Comparison of ENCODE assay signal across 8 mouse cellular contexts in the genomic region with DNA sequence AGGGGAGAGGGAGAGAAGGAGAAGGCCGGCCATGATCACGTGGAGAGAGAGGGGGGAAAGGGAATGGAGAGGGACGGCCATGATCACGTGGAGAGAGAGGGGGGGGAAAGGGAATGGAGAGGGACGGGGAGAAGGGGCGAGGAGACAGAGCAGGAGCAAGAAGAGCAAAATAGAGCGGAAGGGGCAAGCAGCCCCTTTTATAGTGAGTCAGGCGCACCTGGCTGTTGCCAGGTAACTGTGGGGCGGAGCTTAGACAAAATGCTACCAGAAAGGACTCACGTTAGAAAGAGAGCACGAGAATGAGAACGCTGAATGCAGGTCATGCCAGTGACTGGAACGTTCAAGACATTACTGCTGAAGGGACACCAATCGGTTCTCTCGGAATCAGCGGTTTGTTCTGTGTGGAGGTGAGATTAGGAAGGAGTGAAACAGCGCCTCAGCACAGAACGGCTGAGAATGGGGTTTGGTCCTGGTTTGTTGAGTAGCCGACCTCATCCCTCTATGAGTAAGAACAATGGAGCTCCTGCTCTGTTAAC. TPM values are rescaled to one million over a fixed set of nuclear protein-coding genes. Genes with fewer than 3 reads are reported as not detected.
A peak's percentile ranks its signal among the peaks of the same experiment; 100 is the strongest.
DNase-seq lines count a peak whose midpoint lies in the region; ATAC-seq and TF ChIP-seq lines count a peak whose summit lies in the region.

No protein-coding gene starts in this region.

- no peak for ATAC-seq in heart, embryonic 16.5 days (replicated peaks; ENCODE audit: extremely low read depth, insufficient read depth, low FRiP score)
- peak; percentile 69 for ATAC-seq in hindbrain, embryonic 16.5 days
- peak; percentile 56 for ATAC-seq in midbrain, postnatal 0 days (ENCODE audit: low FRiP score)

- H3K27me3 ChIP-seq in heart, embryonic 16.5 days (ENCODE audit: control insufficient read depth, insufficient read depth, low read length): no peaks in the 10 kb centered on the region
- H3K27me3 ChIP-seq in hindbrain, embryonic 16.5 days (replicated peaks; ENCODE audit: control insufficient read depth, insufficient read depth, low read length): no peaks in the 10 kb centered on the region
- no peaks in the 10 kb centered on the region for H3K27me3 ChIP-seq in midbrain, postnatal 0 days (ENCODE audit: insufficient read depth, low read length)

- DNase-seq in heart, postnatal 25 days (ENCODE audit: low spot score): no peak
- DNase-seq in embryo, embryonic 10.5 days (ENCODE audit: low spot score): peak; percentile 59
- DNase-seq in midbrain, postnatal 0 days (ENCODE audit: low spot score): peak; percentile 34
- no peak for DNase-seq in ovary, postnatal 36 days (ENCODE audit: low spot score)
- no peak for DNase-seq in gastrocnemius, postnatal 25 days
- DNase-seq in c-Kit-positive CD71-positive TER-119-positive erythroid progenitor cells, embryonic 14.5 days (ENCODE audit: low spot score): no peak

- H3K27ac ChIP-seq in heart, embryonic 16.5 days (ENCODE audit: low read length): no peak overlapping the region
- H3K27ac ChIP-seq in hindbrain, embryonic 16.5 days (ENCODE audit: low read depth, low read length): peak overlapping the region; percentile 44
- peak overlapping the region; percentile 62; the same call in 1 of the 2 replicates for H3K27ac ChIP-seq in midbrain, postnatal 0 days (ENCODE audit: low read depth, low read length)

- no peak for TF ChIP-seq CTCF in midbrain, postnatal 0 days (IDR thresholded peaks at IDR 0.05)

- no peak overlapping the region for H3K9ac ChIP-seq in heart, embryonic 16.5 days (ENCODE audit: low read length)
- peak overlapping the region; percentile 38; the same call in 1 of the 2 replicates for H3K9ac ChIP-seq in hindbrain, embryonic 16.5 days (ENCODE audit: low read depth, low read length)
- peak overlapping the region; percentile 39; the same call in 1 of the 2 replicates for H3K9ac ChIP-seq in midbrain, postnatal 0 days (replicated peaks; ENCODE audit: low read length, poor library complexity, severe bottlenecking)

- peak overlapping the region; percentile 60 for H3K4me2 ChIP-seq in heart, embryonic 16.5 days (ENCODE audit: low read depth, low read length)
- H3K4me2 ChIP-seq in hindbrain, embryonic 16.5 days (ENCODE audit: low read length): peak overlapping the region; percentile 56
- H3K4me2 ChIP-seq in midbrain, postnatal 0 days (ENCODE audit: low read depth, low read length, poor library complexity, severe bottlenecking): peak overlapping the region; percentile 37

- 14% methylated on average over 19 of the region's 19 CpGs for WGBS in heart, embryonic 16.5 days
- WGBS in hindbrain, embryonic 16.5 days: 16% methylated on average over 19 of the region's 19 CpGs
- 14% methylated on average over 19 of the region's 19 CpGs for WGBS in midbrain, postnatal 0 days

- peaks cover 3% of the 10 kb centered on the region; the same call in 1 of the 2 replicates for H3K4me1 ChIP-seq in heart, embryonic 16.5 days (ENCODE audit: control insufficient read depth, insufficient read depth, low read length)
- H3K4me1 ChIP-seq in hindbrain, embryonic 16.5 days (ENCODE audit: control insufficient read depth, insufficient read depth, low read depth, low read length): no peaks in the 10 kb centered on the region
- no peaks in the 10 kb centered on the region for H3K4me1 ChIP-seq in midbrain, postnatal 0 days (ENCODE audit: insufficient read depth, low read length)

- H3K9me3 ChIP-seq in heart, embryonic 16.5 days (replicated peaks; ENCODE audit: control insufficient read depth, low read length): no peaks in the 10 kb centered on the region
- H3K9me3 ChIP-seq in hindbrain, embryonic 16.5 days (ENCODE audit: control insufficient read depth, low read length): no peaks in the 10 kb centered on the region
- no peaks in the 10 kb centered on the region for H3K9me3 ChIP-seq in midbrain, postnatal 0 days (ENCODE audit: low read length)

- H3K36me3 ChIP-seq in heart, embryonic 16.5 days (ENCODE audit: control insufficient read depth, insufficient read depth): no peaks in the 10 kb centered on the region
- H3K36me3 ChIP-seq in hindbrain, embryonic 16.5 days (ENCODE audit: control insufficient read depth, insufficient read depth, low read length): no peaks in the 10 kb centered on the region
- no peaks in the 10 kb centered on the region for H3K36me3 ChIP-seq in midbrain, postnatal 0 days (ENCODE audit: insufficient read depth, low read length)

- peak overlapping the region; percentile 24 for H3K4me3 ChIP-seq in heart, embryonic 16.5 days (ENCODE audit: low read length)
- peak overlapping the region; percentile 32 for H3K4me3 ChIP-seq in hindbrain, embryonic 16.5 days (ENCODE audit: low read length)
- peak overlapping the region; percentile 16; the same call in 1 of the 2 replicates for H3K4me3 ChIP-seq in midbrain, postnatal 0 days (ENCODE audit: low read depth, low read length)

- intact Hi-C loops in heart, postnatal 25 days (cut with DNase I): no loop called here

RNA-seq across cellular contexts. Expression of gene Scd3, which starts 34.5 kb away (rescaled TPM):
- 0.16 and 0.40 TPM in 2 replicates for polyA plus RNA-seq in heart, embryonic 16.5 days (2015; fragmentation: Nextera tagmentation; extraction: Ambion mirVana)
- total RNA-seq in heart, postnatal 25 days (2021): not detected
- polyA plus RNA-seq in hindbrain, embryonic 16.5 days (2015; fragmentation: Nextera tagmentation; extraction: Ambion mirVana): 4.9 and 6.6 TPM in 2 replicates
- total RNA-seq in midbrain, postnatal 0 days (2014; rRNA removed): 2.7 and 3.9 TPM in 2 replicates
- 5.9 and 6.0 TPM in 2 replicates for polyA plus RNA-seq in midbrain, postnatal 0 days (2015; fragmentation: Nextera tagmentation; extraction: Ambion mirVana)
- not detected for total RNA-seq in gastrocnemius, postnatal 25 days (2021)

RNA-seq across cellular contexts. Expression of gene Pkd2l1, which starts 45.3 kb away (rescaled TPM):
- 0.04 TPM in 1 of 2 replicates, not detected in the other for polyA plus RNA-seq in heart, embryonic 16.5 days (2015; fragmentation: Nextera tagmentation; extraction: Ambion mirVana)
- total RNA-seq in heart, postnatal 25 days (2021): not detected
- polyA plus RNA-seq in hindbrain, embryonic 16.5 days (2015; fragmentation: Nextera tagmentation; extraction: Ambion mirVana): 0.75 and 1.4 TPM in 2 replicates
- total RNA-seq in midbrain, postnatal 0 days (2014; rRNA removed): 0.27 TPM in 1 of 2 replicates, not detected in the other
- polyA plus RNA-seq in midbrain, postnatal 0 days (2015; fragmentation: Nextera tagmentation; extraction: Ambion mirVana): 0.06 and 0.07 TPM in 2 replicates
- not detected for total RNA-seq in gastrocnemius, postnatal 25 days (2021)

RNA-seq across cellular contexts. Expression of gene Scd2, which starts 55.9 kb away (rescaled TPM):
- 134 and 148 TPM in 2 replicates for polyA plus RNA-seq in heart, embryonic 16.5 days (2015; fragmentation: Nextera tagmentation; extraction: Ambion mirVana)
- total RNA-seq in heart, postnatal 25 days (2021): 10 to 100 TPM; 12.5 to 13.1 TPM
- polyA plus RNA-seq in hindbrain, embryonic 16.5 days (2015; fragmentation: Nextera tagmentation; extraction: Ambion mirVana): 290 and 322 TPM in 2 replicates
- total RNA-seq in midbrain, postnatal 0 days (2014; rRNA removed): 905 and 948 TPM in 2 replicates
- 224 and 226 TPM in 2 replicates for polyA plus RNA-seq in midbrain, postnatal 0 days (2015; fragmentation: Nextera tagmentation; extraction: Ambion mirVana)
- 10 to 100 TPM; 11.8 to 12.5 TPM for total RNA-seq in gastrocnemius, postnatal 25 days (2021)

Comparison
In these comparisons a context has a peak if more than half of its experiments do, and no peak if none do; other contexts are left out.
1. DNase-seq: peak in embryo, embryonic 10.5 days (single experiment) and midbrain, postnatal 0 days (single experiment); none in heart, postnatal 25 days (single experiment), ovary, postnatal 36 days (single experiment), gastrocnemius, postnatal 25 days (single experiment) and c-Kit-positive CD71-positive TER-119-positive erythroid progenitor cells, embryonic 14.5 days (single experiment).
2. RNA of gene Scd2, which starts 55.9 kb away (total RNA-seq): 905 to 948 TPM in midbrain, postnatal 0 days; 12.5 to 13.1 TPM in heart, postnatal 25 days and 11.8 to 12.5 TPM in gastrocnemius, postnatal 25 days; every median in the first group is over 10 times any median in the second.
3. Peak in every context shown above with its lines, with median percentiles within 50 percentile points of each other: H3K4me2 ChIP-seq and H3K4me3 ChIP-seq.